7 mouse cellular contexts compared by ENCODE assay signal in the genomic region with DNA sequence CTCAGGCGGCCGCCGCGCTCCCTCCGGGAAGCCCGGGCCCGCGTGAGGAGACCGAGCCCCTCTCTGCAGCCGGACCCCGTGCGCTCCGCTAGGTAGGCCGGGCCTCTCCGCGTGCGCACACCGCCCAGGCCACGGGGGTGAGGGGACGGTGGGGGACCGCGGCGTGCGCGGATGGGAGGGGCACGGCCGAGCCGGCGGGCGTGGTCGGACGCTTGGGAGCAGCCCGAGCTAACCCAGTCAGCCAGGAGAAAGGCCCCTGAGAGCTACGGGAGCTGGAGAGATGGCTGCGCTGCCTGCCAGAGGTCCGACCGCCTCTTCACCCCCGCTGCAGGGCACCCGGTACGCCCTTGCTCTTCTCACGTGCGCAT. TPM values are rescaled to one million over a fixed set of nuclear protein-coding genes. Genes with fewer than 3 reads are reported as not detected.
A peak's percentile ranks its signal among the peaks of the same experiment; 100 is the strongest.
DNase-seq lines count a peak whose midpoint lies in the region; ATAC-seq lines count a peak whose summit lies in the region.

No protein-coding gene starts in this region.

- H3K27me3 ChIP-seq in forebrain, embryonic 13.5 days = peaks cover 8% of the 10 kb centered on the region; the same call in 1 of the 2 replicates

- H3K4me1 ChIP-seq in forebrain, embryonic 13.5 days = peaks cover 17% of the 10 kb centered on the region

- peak overlapping the region; percentile 88 for H3K4me3 ChIP-seq in forebrain, embryonic 13.5 days

- WGBS in forebrain, embryonic 13.5 days = under 1% methylated on average over 34 of the region's 42 CpGs

- peak; percentile 85 for ATAC-seq in forebrain, embryonic 13.5 days
- peak; percentile 41 for ATAC-seq in megakaryocyte, adult 5-6 weeks (ENCODE audit: poor library complexity, severe bottlenecking)
- no peak for ATAC-seq in monocyte, adult 5-6 weeks (replicated peaks; ENCODE audit: insufficient number of reproducible peaks, low FRiP score, low TSS enrichment, poor library complexity, severe bottlenecking)

- H3K36me3 ChIP-seq in forebrain, embryonic 13.5 days (ENCODE audit: poor library complexity, severe bottlenecking) = peaks cover 29% of the 10 kb centered on the region

- peak overlapping the region; percentile 84 for H3K9ac ChIP-seq in forebrain, embryonic 13.5 days

- H3K27ac ChIP-seq in forebrain, embryonic 13.5 days = peak overlapping the region; percentile 87

- DNase-seq in ovary, adult 18-20 months (ENCODE audit: low spot score) = peak; percentile 69
- DNase-seq in ovary, postnatal 10 days (ENCODE audit: low spot score) = no peak
- DNase-seq in adrenal gland, postnatal 36 days = peak; percentile 76 to 83
- DNase-seq in kidney, postnatal 10 days = peak; percentile 83

- H3K9me3 ChIP-seq in forebrain, embryonic 13.5 days (replicated peaks) = no peaks in the 10 kb centered on the region

- peak overlapping the region; percentile 94 for H3K4me2 ChIP-seq in forebrain, embryonic 13.5 days

RNA-seq across cellular contexts. Expression of gene Rae1, which starts 0.4 kb away (rescaled TPM):
- 10 to 100 TPM; 64.8 to 66.1 TPM for total RNA-seq in adrenal gland, postnatal 36 days (2021)
- polyA plus RNA-seq in forebrain, embryonic 13.5 days (2015; fragmentation: Nextera tagmentation; extraction: Ambion mirVana) = 146 and 148 TPM in 2 replicates
- 53.2 and 72.9 TPM in 2 replicates for total RNA-seq in megakaryocyte, adult 5-6 weeks (2015)
- 42.4 and 54.3 TPM in 2 replicates for total RNA-seq in megakaryocyte, adult 5-6 weeks (2017)
- 40.0 to 48.7 TPM (median 46.6 TPM) in 3 replicates for total RNA-seq in monocyte, adult 5-6 weeks (2017)

RNA-seq across cellular contexts. Expression of gene Rbm38, which starts 20.0 kb away (rescaled TPM):
- 10 to 100 TPM; 20.8 to 30.0 TPM for total RNA-seq in adrenal gland, postnatal 36 days (2021)
- 40.0 and 47.6 TPM in 2 replicates for polyA plus RNA-seq in forebrain, embryonic 13.5 days (2015; fragmentation: Nextera tagmentation; extraction: Ambion mirVana)
- 124 and 143 TPM in 2 replicates for total RNA-seq in megakaryocyte, adult 5-6 weeks (2015)
- 43.2 and 59.0 TPM in 2 replicates for total RNA-seq in megakaryocyte, adult 5-6 weeks (2017)
- total RNA-seq in monocyte, adult 5-6 weeks (2017) = 37.6 to 41.8 TPM (median 37.7 TPM) in 3 replicates

RNA-seq across cellular contexts. Expression of gene Spo11, which starts 22.8 kb away (rescaled TPM):
- not detected for total RNA-seq in adrenal gland, postnatal 36 days (2021)
- polyA plus RNA-seq in forebrain, embryonic 13.5 days (2015; fragmentation: Nextera tagmentation; extraction: Ambion mirVana) = 0.13 and 0.45 TPM in 2 replicates
- 0.64 and 1.0 TPM in 2 replicates for total RNA-seq in megakaryocyte, adult 5-6 weeks (2015)
- 0.04 TPM in 1 of 2 replicates, not detected in the other for total RNA-seq in megakaryocyte, adult 5-6 weeks (2017)
- 2.6 to 8.5 TPM (median 7.4 TPM) in 3 replicates for total RNA-seq in monocyte, adult 5-6 weeks (2017)
